Mouse (Mus musculus) brain, embryonic 14.5 days (tissue): Measurements from ENCODE around the gene Ndp.

Experiments
- CTCF ChIP-seq: fragments of 200-500 bp; IDR thresholded peaks from 2 replicates; pipeline ENCODE4 v1.5.1; 2012; ENCODE audit warnings: inconsistent platforms, mild to moderate bottlenecking, moderate library complexity, borderline replicate concordance; ENCODE audit not compliant: insufficient read depth, insufficient read length; ENCODE audit errors: extremely low read depth
- POLR2A ChIP-seq: fragments of 200-500 bp; IDR thresholded peaks from 2 replicates; pipeline ENCODE4 v1.6.1; 2012; ENCODE audit warnings: mild to moderate bottlenecking, inconsistent platforms, borderline replicate concordance; ENCODE audit not compliant: poor library complexity, insufficient read depth, insufficient read length, severe bottlenecking; ENCODE audit errors: extremely low read depth

DNA sequence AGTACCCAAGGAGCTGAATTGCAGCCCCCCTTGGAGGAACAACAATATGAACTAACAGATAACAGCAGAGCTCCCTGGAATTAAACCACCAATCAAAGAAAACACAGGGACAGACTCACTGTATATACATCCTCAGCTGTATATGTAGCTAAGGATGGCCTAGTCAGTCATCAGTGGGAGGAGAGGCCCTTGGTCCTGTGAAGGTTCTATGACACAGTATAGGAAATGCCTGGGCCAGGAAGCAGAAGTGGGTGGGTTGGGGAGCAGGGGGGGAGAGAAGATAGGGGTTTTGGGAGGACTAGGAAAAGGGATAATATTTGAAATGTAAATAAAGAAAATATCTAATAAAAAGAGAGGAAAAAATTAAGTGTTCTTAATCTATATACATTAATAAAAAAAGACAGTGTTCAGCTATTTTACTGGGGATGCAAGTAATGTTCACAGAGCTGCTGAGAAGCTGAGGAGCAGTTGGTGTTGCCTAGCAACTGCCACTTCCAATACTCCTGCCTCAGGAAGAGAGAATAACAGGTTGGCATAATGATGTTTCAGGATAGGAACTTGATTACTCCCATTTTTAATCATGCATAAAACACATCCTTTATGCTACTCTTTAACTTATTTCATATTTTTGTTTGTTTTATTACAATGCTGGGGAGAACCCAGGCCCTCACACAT is 43.8 kb downstream of the Ndp start:
- TF ChIP-seq CTCF, result no peak
- TF ChIP-seq POLR2A, result no peak
